Mouse (Mus musculus) left cerebral cortex, adult 8-10 months (tissue): ENCODE measurements around the gene Olah. TPM values are rescaled to one million over a fixed set of nuclear protein-coding genes. Genes with fewer than 3 reads are reported as not detected.
"Not testable (repeated sequence)": the region's sequence is repeated elsewhere in the genome, so short reads cannot be mapped to it uniquely, and the experiment has no call there.

ENCODE experiments used
- DNase-seq, 2 experiments: peaks; one replicate each; pipeline ENCODE4 v3.0.0; 2022; ENCODE audit warnings: low spot score in 2 of 2
- total RNA-seq, 4 experiments: library from RNA; stranded (reverse); gene quantifications; 2 replicates each; pipeline ENCODE4 v1.2.4; 2022

Olah gene
- total RNA-seq, result not detected

GRCm38 (mm10) chr2:3397110-3397509 lies at the start of gene Olah:
Olah (minus strand) TSS chr2:3397210.
- DNase-seq, result not testable (repeated sequence)

- no peak for DNase-seq
These were observed 49.0 kb upstream of the Olah start for GRCm38 (mm10) chr2:3445984-3446383.

DNA sequence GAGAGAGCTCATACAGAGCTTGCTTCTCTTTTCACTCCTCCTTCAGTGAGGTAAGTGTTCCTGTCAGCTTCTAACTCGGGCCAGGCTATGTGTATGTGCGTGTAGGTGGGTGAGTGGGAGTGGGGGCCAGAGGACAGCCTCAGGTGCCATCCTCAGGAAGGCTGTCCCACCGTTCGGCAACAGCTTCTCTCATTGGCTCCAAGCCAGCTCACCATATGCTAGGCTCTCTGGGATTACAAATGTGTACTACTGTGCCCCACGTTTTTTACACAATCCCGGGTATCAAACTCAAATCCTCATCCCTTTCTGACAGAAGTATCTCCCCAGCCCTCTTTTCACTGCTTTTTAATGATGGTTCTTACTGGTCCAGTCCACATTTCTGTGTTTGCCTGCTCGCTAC lies 47.2 kb upstream of the Olah start:
- no peak for DNase-seq

DNA sequence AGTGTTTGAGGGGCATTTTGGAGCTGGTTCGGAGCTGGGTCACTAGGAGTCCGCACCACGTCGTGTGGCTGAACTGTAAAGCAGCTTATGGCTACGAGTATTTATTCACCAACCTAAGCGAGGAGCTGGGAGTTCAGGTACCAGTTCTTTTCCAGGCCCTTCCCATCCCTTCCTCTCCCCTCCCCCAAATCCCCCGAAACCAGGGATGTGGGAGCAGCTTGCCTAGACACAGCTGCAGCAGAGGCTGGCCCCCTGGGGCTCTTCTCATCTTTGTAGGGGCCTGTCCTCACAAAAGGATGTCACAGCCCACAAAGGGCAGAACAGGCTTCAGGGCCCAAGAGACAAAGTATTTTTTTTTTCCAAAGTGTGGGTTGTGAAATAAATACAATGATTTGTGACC lies 40.9 kb upstream of the Olah start:
- DNase-seq, result no peak

DNA sequence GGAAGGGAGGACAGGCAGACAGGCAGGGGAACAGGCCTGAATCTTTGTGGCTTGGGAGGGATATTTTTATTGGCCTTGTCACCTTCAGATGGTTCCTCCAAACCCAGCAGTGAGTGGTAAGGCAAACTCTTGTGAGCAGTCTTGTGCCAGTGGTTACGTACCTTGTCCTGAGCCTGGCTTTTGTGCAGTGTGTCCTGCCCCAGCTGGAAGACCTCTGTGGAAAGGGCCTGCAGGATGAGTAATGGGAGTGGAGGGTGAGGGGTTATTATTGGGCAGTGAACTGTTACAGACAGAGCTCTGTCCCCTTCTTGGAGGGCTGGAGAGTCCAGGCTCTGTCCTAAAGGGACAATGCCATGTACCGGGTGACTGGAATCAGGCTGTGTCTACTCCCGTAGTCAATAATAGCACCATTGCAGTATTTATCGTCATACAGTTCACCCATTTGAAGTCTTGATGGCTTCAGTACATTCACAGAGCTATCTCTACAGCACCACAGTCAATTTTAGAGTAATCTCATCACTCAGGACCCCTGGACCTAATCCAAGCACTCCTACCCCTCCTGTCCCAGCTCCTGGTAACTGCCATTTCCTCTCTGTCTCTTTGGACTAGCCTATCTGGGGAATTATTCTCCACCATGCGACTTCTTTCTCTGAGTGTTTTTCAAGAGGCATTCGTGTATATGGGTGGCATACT lies 38.5 kb upstream of the Olah start:
- no peak for DNase-seq

DNA sequence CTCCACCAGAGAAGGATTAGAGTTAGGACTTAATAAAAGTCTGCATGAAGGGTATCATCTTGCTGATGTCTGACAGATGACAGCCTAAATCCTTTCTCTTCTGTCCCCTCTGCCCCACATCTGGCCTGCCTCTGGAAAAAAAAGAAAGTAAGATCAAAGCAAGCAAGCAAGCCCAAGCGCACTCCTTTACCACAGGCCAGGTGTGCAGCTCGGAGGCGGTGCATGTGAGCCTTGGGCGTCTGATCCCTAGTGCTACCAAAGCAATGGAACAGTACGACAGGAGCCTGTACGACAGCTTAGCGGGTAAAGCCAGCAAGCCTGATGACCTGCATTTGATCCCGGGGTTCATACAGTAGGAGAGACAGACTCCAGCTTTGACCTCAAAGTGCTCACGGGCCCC lies 33.9 kb upstream of the Olah start:
- no peak for DNase-seq

- no peak for DNase-seq
These were observed 27.5 kb upstream of the Olah start for GRCm38 (mm10) chr2:3424579-3424910.

DNA sequence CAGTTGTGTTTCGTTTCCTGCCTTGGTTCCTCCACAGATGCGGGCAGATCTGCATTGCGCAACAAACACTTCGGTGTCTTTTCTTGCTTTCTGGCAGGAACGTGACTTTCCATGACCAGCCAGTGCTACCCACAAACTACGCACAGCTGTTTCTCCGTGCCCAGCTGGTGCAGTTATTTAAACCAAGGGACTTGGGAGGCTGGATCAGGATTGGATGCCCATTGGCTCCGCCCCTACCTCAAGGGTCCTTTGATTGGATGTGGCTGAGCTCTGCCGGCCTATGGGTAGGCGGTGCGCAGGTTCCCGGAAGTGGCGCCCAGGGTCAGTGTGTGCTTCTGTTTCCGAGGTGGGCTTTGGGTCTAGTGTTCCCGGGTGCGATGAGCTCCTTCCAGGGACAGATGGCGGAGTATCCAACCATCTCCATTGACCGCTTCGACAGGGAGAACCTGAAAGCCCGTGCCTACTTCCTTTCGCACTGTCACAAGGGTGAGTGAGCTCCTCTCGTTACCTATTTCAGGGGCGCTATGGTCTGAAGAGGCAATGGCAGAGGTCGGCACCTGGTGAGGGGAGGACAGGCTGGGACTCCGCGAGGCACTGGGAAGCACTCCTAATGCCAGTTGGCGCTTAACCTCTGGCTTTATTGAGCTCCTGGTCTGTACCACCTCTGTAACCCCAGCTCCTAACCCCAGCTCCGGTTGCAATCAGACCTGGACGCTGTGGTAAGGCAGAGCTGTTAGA lies 27.0 kb upstream of the Olah start, which contains the start of gene Dclre1c:
Gene Dclre1c, plus strand, starts transcription at position 291 of the 738 bp plus-strand sequence.
- peak; percentile 70 to 94 for DNase-seq

GRCm38 (mm10) chr2:3422548-3422947 lies 25.5 kb upstream of the Olah start, which contains the start of gene Meig1:
Meig1 (minus strand) TSS chr2:3422648.
- no peak for DNase-seq

DNA sequence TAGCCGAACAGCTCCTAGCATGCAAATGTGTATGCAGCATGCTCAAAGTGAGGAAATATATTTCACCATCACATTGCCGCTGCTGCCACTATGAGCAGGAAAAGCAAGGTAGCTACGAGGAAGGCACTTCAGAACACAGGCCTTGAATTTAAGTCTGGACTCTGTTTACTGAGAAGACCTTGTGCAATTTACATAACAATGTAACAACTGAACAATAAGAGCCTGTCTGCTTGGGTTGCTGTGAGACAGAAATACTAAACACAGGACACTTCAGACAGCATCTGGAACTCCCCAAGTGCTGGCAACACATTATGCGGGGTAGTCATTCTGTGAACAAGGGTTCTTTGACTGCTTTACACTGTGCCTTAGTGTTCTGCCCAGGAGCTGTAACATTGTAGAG lies 23.1 kb upstream of the Olah start:
- DNase-seq, result no peak

DNA sequence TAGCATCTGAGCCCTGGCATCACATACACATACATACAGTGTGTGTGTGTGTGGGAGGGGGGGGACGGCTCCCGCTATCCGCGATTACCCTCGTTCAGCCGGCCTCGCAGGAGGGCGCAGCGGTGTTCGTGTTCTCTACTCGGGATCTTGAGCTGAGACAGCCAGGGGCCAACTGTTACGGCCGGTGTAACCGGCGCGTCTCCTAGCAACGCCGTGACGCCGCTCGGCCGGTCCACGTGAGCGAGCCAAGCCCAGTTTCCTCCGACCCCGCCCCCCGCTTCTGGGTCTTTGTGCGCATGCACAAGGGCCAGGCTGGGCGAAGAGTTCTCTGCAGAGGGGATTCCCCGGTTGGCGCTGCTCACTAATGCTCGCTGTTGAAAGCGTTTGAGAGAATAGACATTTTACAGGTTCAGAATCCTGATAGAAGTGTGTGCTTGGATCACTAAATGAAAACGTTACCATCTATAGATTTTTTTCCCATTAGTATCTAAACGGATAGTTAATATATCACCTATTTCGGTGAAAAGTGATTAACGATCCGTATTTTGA lies 21.9 kb upstream of the Olah start:
- peak; percentile 85 to 93 for DNase-seq

DNA sequence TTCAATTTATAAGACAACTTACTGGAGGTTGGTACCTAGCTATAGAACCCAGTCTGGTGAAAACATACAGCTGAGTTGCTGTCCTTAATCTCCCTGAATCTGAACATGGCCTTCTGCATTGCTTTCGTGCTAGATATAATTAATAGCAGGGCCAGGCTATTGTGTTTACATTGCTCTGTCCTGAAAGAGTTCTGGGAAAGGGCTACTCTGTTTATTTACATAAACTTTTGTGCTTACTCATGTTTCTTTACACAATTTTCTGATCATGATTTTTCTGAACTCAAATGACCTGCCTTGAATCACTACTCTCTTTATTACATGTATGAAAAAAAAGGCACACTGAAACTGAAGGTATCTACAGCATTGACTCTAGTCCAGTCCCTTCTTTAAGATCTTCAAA lies 18.7 kb upstream of the Olah start:
- no peak for DNase-seq

DNA sequence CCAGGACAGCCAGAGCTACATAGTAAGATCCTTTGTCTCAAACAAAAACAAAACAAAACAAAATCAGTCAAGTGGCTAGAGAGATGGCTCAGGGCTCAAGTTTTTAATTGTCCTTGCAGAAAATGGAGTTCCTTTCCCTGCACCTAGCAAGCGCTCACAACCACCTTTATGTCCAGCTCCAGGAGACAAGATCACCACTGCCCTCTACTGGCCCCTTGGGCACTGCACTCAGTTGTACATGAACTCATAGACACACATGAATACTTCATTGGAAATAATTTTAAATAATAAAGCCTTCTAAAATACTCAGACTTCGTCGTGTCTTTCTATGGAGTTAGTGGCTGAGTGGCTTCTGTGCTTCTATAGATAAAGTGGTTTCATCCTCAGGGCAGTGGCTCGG lies 17.2 kb upstream of the Olah start:
- DNase-seq, result peak in 1 of 2 experiments; percentile 41

- no peak for DNase-seq
These were observed 10.7 kb upstream of the Olah start for GRCm38 (mm10) chr2:3407756-3408155.

DNA sequence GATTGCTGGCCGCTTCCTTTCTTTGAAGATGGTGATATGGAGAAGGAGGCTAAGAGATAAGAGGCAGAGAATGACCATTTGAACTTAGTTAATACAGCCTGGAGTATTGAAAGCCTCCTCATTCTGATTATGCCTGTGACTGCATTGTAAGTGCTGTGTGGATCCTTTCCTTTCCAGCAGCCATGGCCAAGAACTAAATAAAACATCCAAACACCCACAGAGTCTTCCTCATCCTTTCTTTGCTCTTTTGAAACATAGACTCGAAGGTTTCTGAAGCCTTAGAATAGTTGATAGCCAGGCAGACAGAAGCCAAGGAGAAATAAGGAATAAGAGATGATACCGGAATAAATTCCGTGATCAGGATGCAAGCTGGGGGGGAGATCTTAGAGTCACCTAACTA lies 9.0 kb upstream of the Olah start:
- no peak for DNase-seq

DNA sequence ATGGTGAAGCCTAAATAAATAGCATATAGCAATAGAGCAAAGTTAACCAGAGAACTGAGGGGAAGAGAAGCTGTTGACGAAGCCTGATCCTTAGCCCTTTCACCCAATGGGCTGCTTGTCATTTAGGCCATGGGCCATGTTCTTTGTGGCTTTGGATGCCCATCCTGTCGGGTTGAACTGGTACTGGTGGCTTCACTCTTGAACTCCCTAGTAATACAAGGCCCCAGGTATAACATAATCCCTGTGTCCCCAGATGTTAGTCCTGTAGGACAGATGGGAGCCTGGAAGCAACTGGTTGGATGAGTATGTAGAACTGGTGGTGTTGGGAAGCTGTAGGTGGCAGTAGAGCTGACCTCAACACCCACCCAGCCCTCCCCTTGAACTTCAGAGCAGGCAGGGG lies 5.1 kb downstream of the Olah start:
- DNase-seq, result no peak

DNA sequence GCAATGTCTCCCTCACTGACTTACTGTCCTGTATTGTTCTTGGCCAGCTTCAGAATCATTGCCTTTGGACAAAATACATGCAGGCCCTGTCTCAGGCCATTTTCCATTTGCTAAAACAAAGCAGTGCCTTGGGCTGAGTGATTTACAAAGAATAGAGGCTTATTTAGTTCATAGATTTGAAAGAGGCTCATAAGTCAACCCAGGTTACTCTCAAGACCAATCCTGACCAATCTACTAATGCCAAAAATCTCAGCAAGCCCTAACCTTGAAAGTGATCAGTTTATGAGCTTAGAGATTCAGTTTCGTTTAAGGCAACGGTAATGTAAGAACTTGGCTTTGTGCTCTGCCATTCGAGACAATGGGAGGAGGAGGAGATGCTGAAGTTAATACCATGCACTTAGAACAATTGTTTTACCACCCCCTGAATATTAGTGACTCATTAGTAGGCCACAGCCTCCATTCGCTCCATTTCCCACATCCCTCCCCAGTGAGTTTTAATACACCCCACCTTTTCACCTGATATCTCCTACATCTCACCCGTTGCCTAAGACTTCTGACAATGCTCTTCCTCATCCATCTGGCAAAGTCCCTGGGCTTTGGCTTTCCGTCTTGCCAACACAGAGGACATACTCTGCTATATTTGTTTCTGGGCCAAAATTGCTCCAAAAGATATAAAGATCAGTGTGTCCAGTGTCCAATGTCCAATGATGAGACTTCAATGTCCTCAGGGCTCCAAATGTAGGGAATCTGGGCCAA lies 9.7 kb downstream of the Olah start:
- DNase-seq, result no peak

- no peak for DNase-seq
These were observed 31.9 kb downstream of the Olah start for GRCm38 (mm10) chr2:3365127-3365526.

DNA sequence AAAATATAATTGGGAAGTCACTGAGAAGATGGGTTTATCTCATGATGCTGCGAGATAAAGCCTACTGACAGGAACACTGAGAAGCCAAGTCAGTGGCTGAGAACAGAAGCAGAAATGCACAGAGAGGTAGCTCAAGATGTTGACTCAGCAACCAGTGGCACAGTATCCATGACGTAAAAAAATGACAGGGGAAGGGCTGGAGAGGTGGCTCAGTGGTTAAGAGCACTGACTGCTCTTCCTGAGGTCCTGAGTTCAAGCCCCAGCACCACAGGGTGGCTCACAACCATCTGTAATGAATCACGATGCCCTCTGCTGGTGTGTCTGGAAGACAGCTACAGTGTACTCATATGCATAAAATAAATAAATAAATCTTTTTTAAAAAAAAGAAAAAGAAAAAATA lies 35.9 kb downstream of the Olah start:
- no peak for DNase-seq

GRCm38 (mm10) chr2:3357887-3358286 lies 39.1 kb downstream of the Olah start:
- no peak for DNase-seq

DNA sequence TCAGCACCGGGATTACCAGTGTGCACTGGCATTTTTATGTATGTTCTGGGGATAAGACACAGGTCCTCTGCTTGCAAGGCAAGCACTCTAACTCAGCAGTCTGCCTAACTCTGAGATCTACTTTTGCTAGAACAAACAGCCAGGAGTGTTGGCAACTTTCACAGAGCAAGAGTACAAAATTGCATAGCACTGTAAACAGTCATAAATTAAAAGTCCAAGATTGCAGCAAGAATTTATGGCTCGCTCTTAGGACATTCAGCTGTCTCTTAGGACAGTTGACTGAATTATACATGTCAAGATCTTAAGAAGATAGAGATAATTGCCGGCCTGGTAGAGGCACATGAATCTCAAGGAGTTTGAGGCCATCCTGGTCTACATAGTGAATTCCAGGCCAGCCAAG lies 40.7 kb downstream of the Olah start:
- no peak for DNase-seq

DNA sequence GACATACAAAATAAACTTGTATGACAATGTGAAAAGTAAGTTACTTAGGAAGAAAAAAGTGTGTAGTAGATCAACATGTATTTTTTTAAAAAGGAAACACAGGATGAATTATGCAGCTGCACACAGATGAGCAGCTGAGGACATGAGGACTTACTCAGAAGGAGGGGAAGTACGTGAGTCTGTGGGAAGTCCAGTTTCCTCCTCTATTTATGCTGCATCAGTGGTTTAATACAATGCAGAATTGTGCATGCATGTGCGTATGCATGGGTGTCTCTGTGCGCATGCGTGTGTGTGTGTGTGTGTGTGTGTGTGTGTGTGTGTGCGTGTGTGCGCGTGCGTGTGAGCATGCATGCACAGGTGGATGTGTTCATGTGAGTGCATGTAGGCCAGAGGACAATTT lies 41.2 kb downstream of the Olah start:
- DNase-seq, result no peak
